Mouse (Mus musculus): ENCODE results near the gene Slc6a20b.

The Slc6a20b gene

DNA sequence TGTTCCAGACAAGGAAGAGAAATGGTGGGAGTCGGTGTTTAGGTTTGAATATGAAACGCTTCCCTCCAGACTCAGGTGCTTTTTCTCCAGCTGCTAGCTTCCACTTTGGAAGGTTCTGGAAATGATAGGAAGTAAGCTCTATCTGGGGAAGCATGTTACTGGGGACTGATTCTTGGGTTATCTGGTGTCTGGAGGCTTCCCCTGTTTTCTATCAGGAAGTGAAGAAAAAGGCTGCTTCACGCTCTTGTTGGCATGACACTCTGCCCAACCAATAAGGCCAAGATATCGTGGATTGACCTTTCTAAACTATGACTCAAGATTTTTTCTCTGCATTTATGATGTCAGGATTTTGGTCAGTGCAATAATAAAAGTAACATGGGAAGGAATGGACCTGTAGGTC, 37.2 kb downstream of the Slc6a20b start:
- DNase-seq (ENCODE audit: extremely low spot score, low read depth, low spot score): no peak

DNA sequence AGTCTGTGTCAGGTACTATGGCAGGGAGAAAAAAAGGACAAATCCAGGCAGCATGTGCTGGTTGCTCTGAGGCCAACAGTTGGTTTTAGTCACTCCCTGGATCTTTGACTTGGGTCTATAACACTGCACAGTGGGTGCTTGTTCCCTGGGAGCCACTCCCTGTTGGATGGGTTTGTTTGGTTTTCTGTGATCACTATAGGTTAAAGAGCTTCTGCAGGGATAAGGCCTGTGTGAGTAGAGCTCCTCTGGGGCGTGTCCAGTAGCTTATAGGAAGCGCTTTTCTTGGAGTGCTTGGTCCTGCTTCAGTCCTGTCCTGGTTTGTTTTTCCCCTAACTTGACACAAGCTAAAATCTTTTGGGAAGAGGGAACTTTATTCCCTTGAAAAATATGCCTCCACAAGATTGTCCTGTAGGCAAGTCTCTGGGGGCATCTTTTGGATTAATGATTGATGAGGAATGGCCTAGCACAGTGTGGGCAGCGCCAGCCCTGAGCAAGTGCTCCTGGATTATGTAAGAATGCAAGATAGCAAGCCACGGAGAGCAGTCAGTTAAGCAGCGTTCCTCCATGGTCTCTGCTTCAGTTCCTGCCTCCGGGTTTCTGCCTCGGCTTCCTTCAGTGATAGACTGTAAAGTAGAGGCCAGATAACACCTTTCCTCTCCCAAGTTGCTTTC, 43.0 kb downstream of the Slc6a20b start:
- DNase-seq (ENCODE audit: extremely low spot score, low read depth, low spot score): no peak

DNA sequence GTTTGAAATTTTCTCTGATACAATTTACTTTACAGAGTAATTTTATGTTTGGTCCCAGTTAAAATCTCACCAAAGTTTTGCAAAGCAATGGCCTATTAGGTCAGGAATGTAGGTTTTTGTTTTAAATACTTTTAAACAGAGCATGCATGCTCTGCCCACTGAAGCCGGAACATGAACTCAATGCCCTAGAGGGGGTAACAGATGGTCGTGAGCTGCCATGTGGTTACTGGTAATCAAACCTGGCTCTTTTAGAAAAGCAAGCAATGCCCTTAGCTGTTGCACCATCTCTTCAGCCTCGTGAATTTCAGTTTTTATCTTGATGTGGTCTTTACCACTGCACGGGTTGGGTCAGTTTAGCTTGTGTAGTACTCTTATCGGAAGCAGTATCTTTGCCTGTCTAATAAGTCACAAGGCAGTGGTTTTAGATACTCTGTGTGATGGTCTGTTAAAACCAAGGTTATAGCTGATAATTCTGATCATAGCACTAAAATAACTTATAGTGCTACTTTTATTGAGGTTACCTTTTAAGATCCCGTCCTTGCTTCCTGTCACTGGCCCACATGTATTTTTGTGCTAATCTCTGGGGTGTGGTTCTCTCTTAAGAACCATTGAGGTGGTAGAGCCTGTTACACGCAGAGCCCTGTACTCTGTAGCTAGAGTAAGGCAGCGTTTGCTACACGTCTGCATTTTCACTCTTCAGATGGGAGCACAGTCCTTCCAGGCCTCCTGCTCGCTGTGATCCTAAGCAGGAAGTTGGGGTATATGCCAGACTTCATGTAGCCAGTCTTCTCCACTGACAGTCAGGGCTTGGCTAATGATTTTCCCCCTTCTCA, 54.8 kb downstream of the Slc6a20b start:
- DNase-seq (ENCODE audit: extremely low spot score, low read depth, low spot score): no peak

DNA sequence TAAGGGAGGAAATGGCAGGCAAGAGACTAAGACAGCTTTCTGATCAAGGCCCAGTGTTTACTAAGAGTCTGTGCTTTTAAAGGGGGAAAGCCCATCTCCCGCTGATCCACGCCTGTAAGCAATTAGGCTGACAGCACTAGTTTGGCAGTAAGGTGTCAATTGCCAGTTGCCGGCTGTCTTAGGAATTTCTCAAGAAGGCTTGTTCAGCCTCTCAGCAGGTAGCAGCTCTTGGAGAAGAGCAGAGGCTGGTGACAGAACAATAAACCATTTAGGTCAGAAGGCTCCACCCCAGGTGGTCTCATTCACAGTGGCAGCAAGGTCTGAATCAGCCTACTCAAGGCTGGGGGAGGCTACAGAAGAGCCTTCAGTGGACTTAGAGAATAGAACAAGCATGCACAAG, 77.8 kb downstream of the Slc6a20b start:
- DNase-seq (ENCODE audit: extremely low spot score, low read depth, low spot score): no peak
